Mouse (Mus musculus): ENCODE data around the gene Zfp691. TPM values are rescaled to one million over a fixed set of nuclear protein-coding genes. Genes with fewer than 3 reads are reported as not detected.
A peak's percentile ranks its signal among the peaks of the same experiment; 100 is the strongest.

The Zfp691 gene
- polyA plus RNA-seq, 1 experiment, result 7.2 TPM

DNA sequence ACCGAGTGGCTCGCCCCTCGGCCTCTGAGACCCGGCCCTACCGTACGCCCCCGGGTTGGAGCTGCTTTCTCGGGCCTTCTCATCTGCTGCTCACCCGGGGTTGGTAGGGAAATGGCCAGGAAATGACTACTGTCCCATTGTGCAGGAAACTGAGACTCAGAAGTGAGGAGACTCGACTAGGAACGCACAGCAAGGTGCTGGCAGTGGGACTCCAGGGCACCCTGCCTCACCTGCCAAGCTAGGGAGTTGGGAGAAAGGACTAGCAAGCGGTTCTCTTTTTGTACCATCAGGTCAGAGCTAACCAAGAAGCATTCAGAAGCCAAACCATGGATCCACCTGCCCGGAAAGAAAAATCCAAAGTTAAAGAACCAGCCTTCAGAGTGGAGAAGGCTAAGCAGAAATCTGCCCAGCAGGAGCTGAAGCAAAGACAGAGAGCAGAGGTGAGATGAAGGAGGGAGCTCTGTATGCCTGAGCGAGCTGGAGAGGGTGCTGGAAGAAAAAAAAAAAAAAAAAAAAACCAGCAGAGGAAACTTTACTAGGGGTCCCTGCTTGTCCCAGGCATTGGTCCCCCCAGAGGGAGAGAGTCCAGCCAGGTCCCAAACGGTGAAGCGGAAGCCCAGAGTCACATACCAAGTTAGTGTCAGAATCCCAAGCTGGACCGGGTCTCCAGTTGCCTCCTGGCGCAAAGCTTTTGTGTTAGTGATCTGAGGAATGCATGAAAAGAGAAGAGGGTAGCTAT is 21.8 kb upstream of the Zfp691 start:
- H3K27me3 ChIP-seq (ENCODE audit: control insufficient read depth, insufficient read depth, insufficient read length), result no peaks in the 10 kb centered on the region
- H3ac ChIP-seq (ENCODE audit: control insufficient read depth, insufficient read length), result peak overlapping the region; percentile 6
- H3K36me3 ChIP-seq (ENCODE audit: control insufficient read depth, insufficient read depth), result peaks cover 1% of the 10 kb centered on the region
- H3K4me3 ChIP-seq, result peak overlapping the region; percentile 51
- H3K4me2 ChIP-seq (ENCODE audit: low read depth), result peak overlapping the region; percentile 91
- peaks cover 11% of the 10 kb centered on the region for H3K79me2 ChIP-seq (ENCODE audit: control insufficient read depth, insufficient read depth)
- no peak for TF ChIP-seq TCF3 (IDR thresholded peaks at IDR 0.05; ENCODE audit: insufficient read length, low read depth)
- no peak for TF ChIP-seq POLR2AphosphoS2 (IDR thresholded peaks at IDR 0.05; ENCODE audit: insufficient read length, low read depth)
- TF ChIP-seq MYOG (IDR thresholded peaks at IDR 0.05; ENCODE audit: control insufficient read depth in 1 of 3, insufficient read depth in 1 of 3, insufficient read length in 2 of 3, low read depth in 2 of 3), result no peak
- TF ChIP-seq POLR2A (IDR thresholded peaks at IDR 0.05; ENCODE audit: insufficient read length, low read depth), result no peak
- no peak for TF ChIP-seq TCF12 (IDR thresholded peaks at IDR 0.05; ENCODE audit: insufficient read depth, poor library complexity, severe bottlenecking)
- no peak for TF ChIP-seq REST (IDR thresholded peaks at IDR 0.05; ENCODE audit: insufficient read depth, insufficient read length)
- TF ChIP-seq MAX (IDR thresholded peaks at IDR 0.05; ENCODE audit: low read depth), result no peak
- no peak for TF ChIP-seq CEBPB (IDR thresholded peaks at IDR 0.05; ENCODE audit: insufficient read depth, poor library complexity, severe bottlenecking)
- no peak for TF ChIP-seq E2F4 (IDR thresholded peaks at IDR 0.05; ENCODE audit: insufficient read depth)
- TF ChIP-seq USF1 (IDR thresholded peaks at IDR 0.05; ENCODE audit: low read depth), result no peak
- no peak for TF ChIP-seq SRF (IDR thresholded peaks at IDR 0.05; ENCODE audit: control insufficient read depth, insufficient read length, low read depth)
- no peak for TF ChIP-seq MYOD1 (IDR thresholded peaks at IDR 0.05; ENCODE audit: control insufficient read depth in 1 of 3, insufficient read length in 2 of 3, low read depth in 2 of 3)

DNA sequence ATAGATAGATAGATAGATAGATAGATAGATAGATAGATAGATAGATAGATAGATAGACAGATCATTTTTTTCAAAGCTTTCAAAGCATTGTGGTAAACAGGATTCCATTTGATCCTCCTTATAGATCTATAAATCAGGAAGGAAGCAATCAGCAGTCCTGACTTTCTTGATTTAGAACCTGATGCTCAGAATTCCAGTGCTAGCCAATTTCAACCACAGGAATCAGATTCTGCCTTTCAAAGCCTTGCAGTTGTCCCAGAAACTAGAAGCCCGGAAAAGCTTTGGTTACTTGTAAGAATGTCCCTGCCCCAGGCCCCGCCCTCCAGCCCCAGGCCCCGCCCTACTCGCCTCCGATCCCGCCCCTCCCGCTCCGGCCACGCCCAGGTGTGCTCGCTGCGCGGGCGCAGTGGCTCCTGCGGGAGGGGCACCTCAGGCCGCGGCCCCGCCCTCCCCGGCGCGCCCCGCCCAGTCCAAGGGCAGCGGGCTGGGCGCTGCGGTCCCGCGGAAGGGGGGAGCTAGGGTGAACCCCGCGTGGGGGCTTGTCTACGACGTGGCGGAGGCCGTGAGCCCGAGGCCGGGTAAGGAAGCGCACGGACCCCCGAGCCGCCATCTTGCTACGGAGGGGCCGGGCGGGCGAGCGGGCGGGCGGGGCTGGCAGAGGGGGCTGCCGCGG is 21.1 kb upstream of the Zfp691 start, which contains the start of gene Svbp:
Svbp (plus strand) TSS at position 398 of the 673 bp plus-strand sequence.
- peak within 1 kb of the TSS; percentile 51 for H3K4me3 ChIP-seq
- H3ac ChIP-seq (ENCODE audit: control insufficient read depth, insufficient read length), result peak within 1 kb of the TSS; percentile 6
- no peaks in the 10 kb centered on the region for H3K36me3 ChIP-seq (ENCODE audit: control insufficient read depth, insufficient read depth)
- TF ChIP-seq MAX (IDR thresholded peaks at IDR 0.05; ENCODE audit: low read depth), result no peak
- TF ChIP-seq POLR2AphosphoS2 (IDR thresholded peaks at IDR 0.05; ENCODE audit: insufficient read length, low read depth), result peak; percentile 66
- TF ChIP-seq TCF3 (IDR thresholded peaks at IDR 0.05; ENCODE audit: insufficient read length, low read depth), result no peak
- TF ChIP-seq MYOG (IDR thresholded peaks at IDR 0.05; ENCODE audit: control insufficient read depth in 1 of 3, insufficient read depth in 1 of 3, insufficient read length in 2 of 3, low read depth in 2 of 3), result peak in 1 of 3 experiments; percentile 1
- peak; percentile 69 for TF ChIP-seq POLR2A (IDR thresholded peaks at IDR 0.05; ENCODE audit: insufficient read length, low read depth)
- TF ChIP-seq MYOD1 (IDR thresholded peaks at IDR 0.05; ENCODE audit: control insufficient read depth in 1 of 3, insufficient read length in 2 of 3, low read depth in 2 of 3), result peak in 1 of 3 experiments; percentile 14
- no peak for TF ChIP-seq REST (IDR thresholded peaks at IDR 0.05; ENCODE audit: insufficient read depth, insufficient read length)
- TF ChIP-seq SRF (IDR thresholded peaks at IDR 0.05; ENCODE audit: control insufficient read depth, insufficient read length, low read depth), result no peak
- peak within 1 kb of the TSS; percentile 91 for H3K4me2 ChIP-seq (ENCODE audit: low read depth)
- H3K27me3 ChIP-seq (ENCODE audit: control insufficient read depth, insufficient read depth, insufficient read length), result no peaks in the 10 kb centered on the region
- peaks cover 11% of the 10 kb centered on the region for H3K79me2 ChIP-seq (ENCODE audit: control insufficient read depth, insufficient read depth)

DNA sequence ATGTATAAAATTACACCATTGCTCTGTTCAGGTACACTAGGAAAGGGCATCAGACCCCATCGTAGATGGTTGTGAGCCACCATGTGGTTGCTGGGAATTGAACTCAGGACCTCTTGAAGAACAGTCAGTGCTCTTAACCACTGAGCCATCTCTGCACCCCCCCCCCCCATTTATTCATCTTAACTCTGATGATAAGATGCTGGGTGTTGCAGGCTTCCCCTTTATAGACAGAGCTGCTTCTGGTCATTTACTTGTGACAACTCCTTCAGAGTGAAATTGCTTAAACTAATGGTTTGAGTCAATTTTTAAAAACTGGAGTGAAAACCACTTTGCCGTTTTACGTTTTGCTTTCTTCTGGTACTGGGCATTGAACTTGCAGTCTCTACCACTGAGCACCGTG is 18.8 kb upstream of the Zfp691 start:
- Histone ChIP-seq H3K4me2 (ENCODE audit: low read depth) (no peak overlapping the region), H3K36me3 (ENCODE audit: control insufficient read depth, insufficient read depth) (no peaks in the 10 kb centered on the region), H3K27me3 (ENCODE audit: control insufficient read depth, insufficient read depth, insufficient read length) (no peaks in the 10 kb centered on the region), H3K4me3 (no peak overlapping the region), H3ac (ENCODE audit: control insufficient read depth, insufficient read length) (no peak overlapping the region), H3K79me2 (ENCODE audit: control insufficient read depth, insufficient read depth) (peaks cover 11% of the 10 kb centered on the region)
- no peak for TF ChIP-seq REST (IDR thresholded peaks at IDR 0.05; ENCODE audit: insufficient read depth, insufficient read length)
- no peak for TF ChIP-seq MAX (IDR thresholded peaks at IDR 0.05; ENCODE audit: low read depth)
- no peak for TF ChIP-seq CEBPB (IDR thresholded peaks at IDR 0.05; ENCODE audit: insufficient read depth, poor library complexity, severe bottlenecking)
- TF ChIP-seq MYOG (IDR thresholded peaks at IDR 0.05; ENCODE audit: control insufficient read depth in 1 of 3, insufficient read depth in 1 of 3, insufficient read length in 2 of 3, low read depth in 2 of 3), result no peak
- TF ChIP-seq TCF3 (IDR thresholded peaks at IDR 0.05; ENCODE audit: insufficient read length, low read depth), result no peak
- TF ChIP-seq SRF (IDR thresholded peaks at IDR 0.05; ENCODE audit: control insufficient read depth, insufficient read length, low read depth), result no peak
- no peak for TF ChIP-seq TCF12 (IDR thresholded peaks at IDR 0.05; ENCODE audit: insufficient read depth, poor library complexity, severe bottlenecking)
- no peak for TF ChIP-seq MYOD1 (IDR thresholded peaks at IDR 0.05; ENCODE audit: control insufficient read depth in 1 of 3, insufficient read length in 2 of 3, low read depth in 2 of 3)
- no peak for TF ChIP-seq E2F4 (IDR thresholded peaks at IDR 0.05; ENCODE audit: insufficient read depth)
- TF ChIP-seq USF1 (IDR thresholded peaks at IDR 0.05; ENCODE audit: low read depth), result no peak
- no peak for TF ChIP-seq POLR2AphosphoS2 (IDR thresholded peaks at IDR 0.05; ENCODE audit: insufficient read length, low read depth)

- Histone ChIP-seq H3K79me2 (ENCODE audit: control insufficient read depth, insufficient read depth) (peaks cover 9% of the 10 kb centered on the region), H3K27me3 (ENCODE audit: control insufficient read depth, insufficient read depth, insufficient read length) (no peaks in the 10 kb centered on the region), H3ac (ENCODE audit: control insufficient read depth, insufficient read length) (no peak overlapping the region), H3K4me3 (no peak overlapping the region), H3K4me2 (ENCODE audit: low read depth) (no peak overlapping the region), H3K36me3 (ENCODE audit: control insufficient read depth, insufficient read depth) (no peaks in the 10 kb centered on the region)
- TF ChIP-seq MYOD1 (IDR thresholded peaks at IDR 0.05; ENCODE audit: control insufficient read depth in 1 of 3, insufficient read length in 2 of 3, low read depth in 2 of 3) (no peak), POLR2A (IDR thresholded peaks at IDR 0.05; ENCODE audit: insufficient read length, low read depth) (no peak), SRF (IDR thresholded peaks at IDR 0.05; ENCODE audit: control insufficient read depth, insufficient read length, low read depth) (no peak), E2F4 (IDR thresholded peaks at IDR 0.05; ENCODE audit: insufficient read depth) (no peak), CEBPB (IDR thresholded peaks at IDR 0.05; ENCODE audit: insufficient read depth, poor library complexity, severe bottlenecking) (no peak), REST (IDR thresholded peaks at IDR 0.05; ENCODE audit: insufficient read depth, insufficient read length) (no peak)
These were observed 17.3 kb upstream of the Zfp691 start for GRCm38 (mm10) chr4:119191273-119191672.
